Mouse (Mus musculus): ENCODE measurements around the gene Dnm1. TPM values are rescaled to one million over a fixed set of nuclear protein-coding genes. Genes with fewer than 3 reads are reported as not detected.

Gene Dnm1
- total RNA-seq, 1 experiment from 2014 or later, result 18.9 TPM

DNA sequence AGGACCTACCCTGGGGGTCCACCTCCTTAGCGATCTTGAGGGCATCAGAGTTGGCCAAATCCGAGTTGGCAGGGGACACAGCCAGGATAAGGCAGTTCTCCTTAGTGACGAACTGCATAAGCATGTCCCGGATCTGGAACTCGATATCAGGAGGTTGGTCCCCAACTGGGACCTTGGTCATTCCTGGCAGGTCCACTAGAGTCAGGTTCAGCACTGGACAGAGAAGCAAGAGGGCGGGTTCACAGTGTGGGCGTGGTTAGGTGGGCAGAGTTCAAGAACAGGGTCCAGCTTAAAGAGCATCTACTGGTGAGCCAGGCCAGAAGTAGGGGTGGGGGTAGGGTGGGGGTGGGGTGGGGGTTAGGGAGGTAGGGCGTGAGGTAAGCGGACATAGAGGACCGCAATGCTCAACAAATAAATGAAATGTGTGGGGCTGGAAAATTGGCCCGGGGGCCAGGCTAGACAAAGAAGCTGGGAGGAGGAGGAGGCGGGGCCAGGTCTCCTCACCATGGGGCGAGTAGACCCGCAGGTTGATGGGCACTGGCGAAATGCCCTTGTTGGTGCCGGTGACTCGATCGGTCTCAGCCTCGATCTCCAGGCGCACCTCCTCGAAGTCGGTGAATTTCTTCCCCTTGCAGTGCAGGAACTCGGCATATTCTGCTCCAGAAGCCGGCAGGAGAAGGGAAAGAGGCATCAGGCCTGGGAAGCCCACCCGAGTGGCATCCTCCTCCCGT lies 13.1 kb downstream of the Dnm1 start:
- DNase-seq, result no peak

DNA sequence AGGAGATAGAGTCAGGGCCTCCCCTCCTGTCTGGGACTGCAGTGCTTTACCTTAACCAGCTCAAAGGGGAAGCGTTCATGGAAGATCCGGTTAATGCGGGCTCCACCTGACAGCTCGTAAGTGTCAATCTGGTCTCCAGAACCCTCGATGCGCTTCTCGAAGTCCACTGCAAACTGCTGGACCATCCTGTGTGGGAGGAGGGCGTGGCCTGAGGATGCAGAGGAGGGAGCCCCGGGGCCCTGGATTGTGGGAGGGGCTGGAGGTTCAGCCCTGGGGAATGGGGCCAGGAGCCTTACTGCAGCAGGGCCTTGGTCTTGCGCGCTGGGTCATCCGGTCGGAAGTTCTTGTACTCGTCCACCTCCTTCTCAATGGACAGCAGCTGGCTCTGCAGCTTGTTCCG lies 17.2 kb downstream of the Dnm1 start:
- DNase-seq, result no peak

DNA sequence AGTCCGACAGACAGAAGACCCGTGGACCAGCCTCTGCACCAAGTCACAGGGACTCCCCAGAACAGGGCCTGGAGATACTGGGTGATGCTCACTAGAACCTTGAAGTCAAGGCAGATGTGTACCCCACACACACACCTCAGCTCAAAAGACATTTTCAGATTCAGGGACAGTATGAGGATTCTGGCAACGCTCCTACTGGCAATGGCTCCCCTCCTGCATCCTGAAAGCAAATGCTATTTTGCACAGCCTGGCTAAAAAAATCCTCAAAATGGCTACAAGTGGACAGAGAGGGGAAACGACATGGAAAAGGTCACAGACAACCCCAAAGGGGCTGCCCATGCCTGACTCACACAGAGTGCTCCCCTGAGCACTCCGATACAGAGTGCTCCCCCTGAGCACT lies 21.0 kb downstream of the Dnm1 start:
- no peak for DNase-seq

DNA sequence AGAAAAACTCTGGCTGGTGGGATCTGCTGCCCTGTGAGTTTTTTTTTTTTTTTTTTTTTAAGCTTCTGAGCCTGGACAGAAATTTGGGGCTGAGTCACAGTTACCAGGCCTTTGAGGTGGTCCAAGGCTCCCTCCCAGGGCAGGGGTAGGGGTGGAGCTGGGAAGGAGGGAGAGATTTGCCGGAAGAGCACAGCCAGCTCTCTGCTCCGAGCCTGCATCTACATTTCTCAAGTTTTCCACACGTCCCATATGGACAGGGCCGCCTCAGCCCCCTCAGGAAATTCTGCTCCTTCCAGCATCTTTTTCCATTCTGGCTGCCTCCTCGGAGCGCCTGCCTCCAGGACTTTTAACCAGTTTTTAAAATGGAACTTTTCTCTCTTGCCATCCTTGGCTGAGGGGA lies 23.6 kb downstream of the Dnm1 start:
- no peak for DNase-seq

DNA sequence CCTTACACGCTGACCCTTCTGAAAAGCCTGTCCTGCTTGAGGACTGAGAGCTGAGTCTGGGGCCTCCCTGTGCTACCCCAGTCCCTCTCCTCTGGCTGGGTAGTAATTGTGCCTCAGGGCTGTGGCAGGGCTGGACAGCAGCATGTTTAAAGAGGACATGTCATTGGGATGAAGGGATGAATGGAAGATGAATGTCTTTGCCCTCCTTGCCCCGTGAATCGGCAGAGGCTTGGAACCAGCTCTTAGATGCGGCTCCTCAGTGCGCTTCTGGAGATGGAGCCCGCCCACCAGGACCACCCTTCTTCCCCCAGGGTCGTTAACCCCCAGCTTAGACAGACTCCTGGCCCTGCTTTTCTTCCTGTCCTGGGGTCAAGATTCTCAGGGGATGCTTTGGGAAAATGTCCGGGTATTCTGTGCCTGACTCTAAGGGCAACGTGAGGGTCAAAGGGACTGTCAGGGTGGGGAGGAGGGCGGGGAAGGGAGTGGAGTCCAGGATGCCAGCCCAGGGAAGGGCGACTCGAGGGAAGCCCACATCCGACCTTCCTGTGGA lies 24.2 kb downstream of the Dnm1 start:
- DNase-seq, result no peak

DNA sequence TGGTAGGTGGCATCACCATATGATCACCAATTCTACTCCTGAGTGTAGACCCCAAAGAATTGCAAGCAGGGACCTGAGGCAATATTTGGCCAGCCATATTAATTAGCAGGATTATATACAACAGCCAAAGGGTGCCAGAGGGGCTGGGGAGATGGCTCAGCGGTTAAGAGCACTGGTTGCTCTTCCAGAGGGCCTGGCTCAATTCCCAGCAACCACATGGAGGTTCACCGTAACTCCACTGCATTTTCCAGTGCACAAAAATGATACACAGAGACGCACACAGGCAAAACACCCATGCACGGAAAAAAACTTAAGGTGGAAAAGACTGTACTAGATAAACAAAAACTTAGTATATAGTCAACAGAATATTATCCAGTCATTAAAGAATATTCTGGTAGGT lies 25.9 kb downstream of the Dnm1 start:
- DNase-seq, result no peak

DNA sequence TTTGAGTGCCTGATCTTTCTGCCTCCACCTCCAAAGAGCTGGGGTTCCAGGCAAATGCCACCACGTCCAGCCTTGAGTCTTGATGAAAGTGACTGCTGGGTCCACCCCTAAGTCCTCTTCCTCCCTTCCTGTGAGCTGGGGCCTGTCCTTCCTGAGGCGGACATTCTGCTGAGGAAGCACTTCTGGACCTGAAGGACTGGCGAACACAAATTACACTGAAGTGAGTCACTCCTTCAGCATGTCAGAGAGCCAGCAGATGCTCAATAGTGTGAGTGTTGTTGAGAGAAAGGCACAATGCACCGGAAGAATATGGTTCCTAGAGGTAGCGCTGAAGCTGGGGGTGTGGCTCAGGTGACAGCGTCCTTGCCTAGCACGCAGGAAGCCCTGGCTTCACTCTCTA lies 27.8 kb downstream of the Dnm1 start:
- DNase-seq, result peak; percentile 38

DNA sequence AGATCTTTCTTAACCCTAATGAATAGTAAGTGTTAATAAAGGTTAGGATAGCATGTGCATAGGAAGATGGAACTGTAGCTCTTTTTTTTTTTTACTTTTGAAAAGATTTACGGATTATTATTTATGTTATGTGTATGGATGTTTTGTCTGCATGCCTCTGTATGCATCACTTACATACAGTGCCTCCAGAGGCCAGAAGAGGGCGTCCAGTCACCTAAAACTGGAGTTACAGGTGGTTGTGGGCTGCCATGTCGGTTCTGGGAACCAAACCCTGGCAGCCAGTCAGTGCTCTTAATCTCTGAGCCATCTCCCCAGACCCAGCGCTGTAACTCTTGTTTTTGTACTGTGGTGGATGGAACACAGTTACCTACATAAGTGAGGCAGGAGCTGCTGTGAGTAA lies 28.8 kb downstream of the Dnm1 start:
- DNase-seq, result no peak

DNA sequence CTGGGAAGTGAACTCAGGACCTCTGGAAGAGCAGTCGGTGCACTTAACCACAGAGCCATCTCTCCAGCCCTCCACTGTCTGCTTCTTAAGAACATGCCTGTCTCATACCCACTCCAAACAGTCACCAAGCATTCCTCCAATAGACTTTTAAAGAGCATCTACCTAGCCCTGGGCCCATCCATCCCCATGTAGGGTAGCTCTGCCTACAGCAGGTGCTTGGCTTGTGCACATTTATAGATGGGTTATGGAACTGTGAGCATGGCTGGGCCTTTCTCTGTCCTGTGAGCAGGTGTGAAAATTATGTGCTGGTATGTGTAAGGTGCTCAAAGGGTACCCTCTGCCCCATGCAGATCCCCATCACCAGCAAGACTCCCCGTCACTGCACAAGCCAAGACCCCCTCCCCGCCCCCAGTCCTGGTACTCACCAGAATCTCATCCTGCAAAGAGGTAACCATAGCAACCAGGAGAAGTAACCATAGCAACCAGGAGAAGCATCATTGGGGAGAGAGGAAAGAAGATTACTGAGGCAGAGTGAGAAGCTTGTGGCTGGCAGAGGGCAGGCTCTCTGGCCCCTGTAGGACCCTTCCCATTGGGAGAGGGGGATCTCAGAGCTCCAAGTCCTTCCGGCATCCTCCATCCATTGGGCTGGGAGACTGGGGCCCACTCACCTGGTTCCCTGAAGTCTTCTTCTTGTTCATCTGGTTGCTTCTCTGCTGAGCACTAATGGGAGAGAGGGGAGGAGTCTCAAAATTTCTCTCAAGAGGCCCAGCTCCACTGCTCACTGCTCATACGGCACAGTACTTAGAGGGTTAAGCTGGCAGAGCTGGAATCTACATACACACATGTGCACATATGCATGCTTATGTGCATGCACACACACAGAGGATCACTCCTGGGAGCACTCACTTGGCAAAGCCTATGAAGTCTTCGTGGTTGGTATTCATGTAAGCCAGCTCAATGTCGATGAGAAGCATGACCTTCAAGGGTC lies 30.1 kb downstream of the Dnm1 start:
- no peak for DNase-seq

DNA sequence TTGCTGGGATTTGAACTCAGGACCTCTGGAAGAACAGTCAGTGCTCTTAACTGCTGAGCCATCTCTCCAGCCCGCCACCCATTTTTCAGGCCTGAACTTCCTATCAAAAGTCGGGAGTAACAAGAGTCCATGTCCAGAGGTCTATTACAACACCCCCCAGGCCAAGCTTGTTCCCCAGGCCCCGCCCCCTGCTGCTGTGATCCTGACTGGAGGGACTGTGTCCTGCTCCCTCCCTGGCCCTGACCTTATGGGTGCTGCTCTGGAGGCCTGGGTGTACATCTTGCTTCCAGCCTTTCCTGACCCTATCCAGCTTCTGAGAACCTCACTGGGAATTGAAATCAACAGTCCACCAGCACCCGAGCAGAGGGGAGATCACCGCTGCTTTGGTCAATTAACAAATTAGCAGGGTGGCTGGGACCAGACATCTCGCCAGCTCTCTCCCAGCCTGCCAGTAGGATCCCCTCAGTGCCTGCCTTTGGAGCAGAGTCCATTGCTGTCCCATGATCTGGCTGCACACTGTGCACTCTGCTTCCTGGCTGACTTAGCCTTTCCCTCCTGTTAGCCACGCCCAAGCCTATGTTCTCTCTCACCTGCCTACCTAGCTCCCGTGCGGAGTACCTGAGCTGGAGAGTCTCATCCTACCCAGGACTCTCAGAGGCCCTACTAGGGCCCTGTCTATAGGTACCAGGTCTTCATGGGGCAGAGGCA lies 31.4 kb downstream of the Dnm1 start:
- DNase-seq, result no peak

DNA sequence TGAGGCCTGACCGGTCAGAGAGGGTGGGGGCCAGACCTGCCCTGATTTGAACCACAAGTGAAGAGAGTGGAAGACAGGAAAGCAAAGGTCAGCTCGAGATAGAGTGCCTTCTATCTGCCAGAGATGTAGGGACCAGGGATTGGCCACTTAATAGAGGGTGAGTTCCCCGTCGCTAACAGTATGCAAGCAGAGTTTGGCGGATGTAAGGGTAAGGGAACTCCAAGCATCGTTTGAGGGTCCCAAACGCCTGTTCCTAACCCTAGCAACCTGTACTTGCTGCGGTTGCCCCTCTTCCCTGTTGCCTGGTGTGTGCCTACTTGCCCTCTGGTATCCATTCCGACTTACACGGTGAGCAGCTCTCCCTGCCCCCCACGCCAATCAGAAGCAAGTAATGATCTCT lies 32.4 kb downstream of the Dnm1 start:
- no peak for DNase-seq

DNA sequence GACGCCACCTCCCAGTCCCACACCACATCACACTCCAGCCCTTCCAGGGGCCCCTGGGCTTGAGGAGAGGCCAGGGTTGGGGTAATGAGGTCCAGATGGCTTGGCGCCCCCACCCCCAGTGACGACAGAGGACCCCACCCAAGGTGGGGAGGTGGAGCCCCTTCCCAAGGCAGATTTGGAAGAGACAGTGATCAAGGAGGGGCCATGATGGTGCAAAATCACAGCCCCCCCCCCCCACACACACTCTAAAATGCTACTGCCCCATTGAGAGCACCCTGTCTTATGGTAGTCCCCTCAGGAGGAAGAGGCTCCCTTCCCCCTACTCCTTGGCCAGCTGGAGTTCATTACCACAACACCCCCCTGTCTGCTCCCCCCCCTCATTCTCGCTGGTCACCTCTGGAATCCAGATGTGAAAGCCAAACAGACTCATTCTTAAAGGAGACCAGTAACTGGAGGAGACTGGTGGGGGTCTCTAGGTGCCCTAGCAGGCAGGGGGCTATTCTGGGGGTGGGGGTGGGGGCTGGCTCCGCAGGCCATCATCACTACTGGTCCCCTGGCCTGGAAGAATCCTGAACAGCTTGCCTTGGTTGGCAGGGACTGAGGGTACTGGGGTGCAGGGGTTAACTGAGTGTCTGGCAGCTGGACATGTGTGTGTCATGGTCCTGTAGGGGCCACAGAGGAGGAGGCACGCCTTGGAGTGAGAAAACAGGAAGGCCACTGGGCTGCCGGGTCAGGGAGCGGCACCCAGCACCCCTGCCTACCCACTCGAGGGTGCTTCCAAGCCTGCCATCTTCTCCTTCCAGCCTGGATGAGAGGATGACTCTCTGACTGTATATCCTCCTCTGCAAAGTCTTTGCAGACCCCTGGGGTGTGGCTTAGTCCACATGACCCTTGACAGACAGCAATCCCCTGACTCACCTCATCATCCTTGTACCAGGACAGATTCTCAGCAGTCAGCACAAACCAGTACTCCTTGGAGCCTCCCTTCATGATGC lies 33.3 kb downstream of the Dnm1 start:
- DNase-seq, result no peak

DNA sequence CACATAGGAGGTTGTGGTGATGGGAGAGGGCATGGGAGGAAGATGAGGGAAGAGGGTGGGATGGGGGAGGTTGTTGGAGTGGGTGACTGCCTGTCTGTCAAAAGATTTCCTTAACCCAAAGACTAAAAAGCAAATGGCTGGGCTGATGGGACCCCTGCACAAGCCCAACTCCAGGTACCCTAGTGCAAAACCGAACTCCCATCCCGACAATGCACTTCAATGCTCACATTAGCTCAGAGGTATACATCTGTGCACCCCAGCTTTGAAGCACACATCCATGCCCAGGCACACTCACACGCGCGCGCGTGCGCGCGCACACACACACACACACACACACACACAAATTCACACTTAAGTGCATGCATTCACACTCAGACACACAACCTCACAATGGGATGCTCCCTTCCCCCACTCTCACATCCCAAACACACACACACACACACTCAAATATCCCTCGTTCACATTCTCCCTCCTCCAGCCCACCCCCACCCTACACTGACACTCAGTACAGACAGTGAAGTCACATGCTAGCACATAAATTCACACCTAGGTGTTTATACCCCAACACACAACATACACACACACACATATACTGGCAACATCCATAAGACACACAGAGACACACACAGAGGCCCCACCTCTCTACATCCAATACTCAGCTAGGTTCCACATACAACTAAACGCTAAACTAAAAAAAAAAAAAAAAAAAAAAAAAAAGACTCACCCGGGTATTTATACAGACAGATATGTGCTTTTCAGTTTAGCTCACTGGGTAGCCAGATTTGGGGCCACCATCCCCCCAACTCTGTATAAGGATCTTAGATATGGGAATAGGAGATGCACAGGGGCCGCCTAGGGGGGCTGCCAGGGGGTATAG lies 34.2 kb downstream of the Dnm1 start:
- no peak for DNase-seq

DNA sequence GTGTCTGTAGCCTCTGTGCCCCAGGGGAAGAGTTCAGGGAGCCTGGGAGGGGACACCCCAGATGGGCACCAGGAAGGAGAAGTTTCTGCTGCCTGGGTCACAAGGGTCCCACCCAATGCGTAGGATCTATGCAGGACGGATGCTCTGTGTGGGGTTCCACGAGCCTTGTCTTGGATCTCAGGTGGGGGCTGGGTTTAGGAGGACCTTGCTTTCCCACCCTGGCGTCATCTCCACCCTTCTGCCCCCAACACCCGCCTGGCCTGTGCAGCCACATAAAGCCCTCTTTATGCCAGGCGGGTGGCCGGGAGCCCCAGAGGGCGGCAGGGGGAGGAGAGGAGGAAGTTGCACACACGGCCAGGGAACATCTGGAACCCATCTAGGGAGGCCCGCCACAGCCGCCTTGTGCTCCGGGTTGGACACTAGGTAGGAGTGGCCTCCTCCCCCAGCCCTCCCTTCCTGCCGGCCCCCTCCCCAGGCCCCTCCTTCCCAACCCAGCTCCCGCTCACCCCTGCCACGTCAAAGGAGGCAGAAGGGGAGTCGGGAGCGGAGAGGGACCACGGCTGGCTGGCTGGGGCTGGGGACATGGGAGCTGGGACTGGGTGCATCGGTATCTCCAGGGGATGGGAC lies 35.2 kb downstream of the Dnm1 start:
- DNase-seq, result peak; percentile 66

DNA sequence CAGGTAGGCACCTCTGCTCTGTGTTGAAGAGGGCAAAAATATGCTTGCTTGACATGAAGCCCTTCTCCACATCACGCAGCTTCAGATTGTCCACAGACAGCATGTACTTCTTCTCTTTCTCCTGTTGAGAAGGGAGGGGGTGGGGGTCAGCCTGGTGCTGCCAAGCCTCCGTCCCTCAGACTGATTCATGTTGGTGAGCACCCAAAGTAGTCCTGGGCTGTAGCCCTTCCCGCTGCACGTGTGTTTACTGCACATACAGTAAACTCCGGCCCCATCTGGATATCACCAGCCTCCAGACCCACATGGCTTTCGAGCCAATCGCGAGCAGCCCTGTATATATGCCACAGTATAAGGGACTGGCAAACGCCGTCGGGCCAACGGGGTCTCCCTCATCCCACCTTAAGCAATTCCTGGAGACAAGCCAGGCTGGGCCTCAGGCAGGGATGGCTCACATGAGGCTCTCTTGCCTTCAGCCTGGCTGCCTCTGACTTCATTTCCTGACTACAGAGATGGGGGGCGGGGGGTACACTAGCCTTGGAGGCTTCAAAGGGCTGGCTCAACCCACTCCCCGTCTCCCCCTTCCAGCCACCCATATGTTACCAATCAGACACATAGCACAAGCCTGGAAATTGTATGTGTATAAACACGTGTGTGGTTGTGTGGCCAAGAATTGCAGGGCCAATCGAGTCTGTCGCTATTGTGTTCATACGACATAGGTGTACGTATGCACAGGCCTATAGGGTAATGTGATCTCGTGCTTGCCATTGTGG lies 36.1 kb downstream of the Dnm1 start:
- no peak for DNase-seq

DNA sequence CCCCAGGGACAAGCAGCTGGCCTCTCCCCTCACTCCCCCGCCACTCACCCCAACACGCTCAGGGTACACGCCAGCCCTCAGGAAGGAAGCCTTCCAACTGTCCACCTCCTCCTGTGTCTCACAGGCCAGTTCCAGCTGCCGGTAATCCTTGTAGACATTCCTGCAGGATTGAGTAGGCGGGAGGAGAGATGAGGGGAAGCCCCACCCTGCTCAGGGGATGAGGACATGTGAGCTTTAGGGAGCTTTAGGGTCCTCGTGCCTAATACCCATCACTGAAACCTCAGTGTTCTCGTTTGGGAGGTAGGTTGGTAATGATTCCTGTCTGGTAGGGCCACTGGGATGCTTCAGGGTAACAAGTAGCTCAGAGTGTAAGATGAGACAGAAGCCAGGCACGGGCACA lies 37.4 kb downstream of the Dnm1 start:
- DNase-seq, result no peak

DNA sequence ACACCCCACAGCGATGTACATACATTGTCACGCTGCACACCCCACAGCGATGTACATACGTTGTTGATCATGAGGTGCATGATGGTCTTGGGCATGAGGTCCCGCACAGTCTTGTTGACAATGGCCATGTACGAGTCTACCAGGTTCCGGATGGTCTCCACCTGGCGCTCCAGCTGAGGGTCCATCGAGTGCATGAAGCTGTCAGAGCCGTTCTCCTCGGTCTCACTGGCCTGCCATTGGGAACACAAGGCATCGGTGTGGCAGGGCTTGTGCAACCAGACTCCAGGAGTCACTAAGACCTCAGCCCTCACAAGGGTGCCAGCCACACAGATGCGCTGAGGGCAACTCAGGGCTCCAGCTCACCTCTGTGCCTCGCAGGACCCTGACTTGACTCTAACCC lies 38.3 kb downstream of the Dnm1 start:
- DNase-seq, result no peak

DNA sequence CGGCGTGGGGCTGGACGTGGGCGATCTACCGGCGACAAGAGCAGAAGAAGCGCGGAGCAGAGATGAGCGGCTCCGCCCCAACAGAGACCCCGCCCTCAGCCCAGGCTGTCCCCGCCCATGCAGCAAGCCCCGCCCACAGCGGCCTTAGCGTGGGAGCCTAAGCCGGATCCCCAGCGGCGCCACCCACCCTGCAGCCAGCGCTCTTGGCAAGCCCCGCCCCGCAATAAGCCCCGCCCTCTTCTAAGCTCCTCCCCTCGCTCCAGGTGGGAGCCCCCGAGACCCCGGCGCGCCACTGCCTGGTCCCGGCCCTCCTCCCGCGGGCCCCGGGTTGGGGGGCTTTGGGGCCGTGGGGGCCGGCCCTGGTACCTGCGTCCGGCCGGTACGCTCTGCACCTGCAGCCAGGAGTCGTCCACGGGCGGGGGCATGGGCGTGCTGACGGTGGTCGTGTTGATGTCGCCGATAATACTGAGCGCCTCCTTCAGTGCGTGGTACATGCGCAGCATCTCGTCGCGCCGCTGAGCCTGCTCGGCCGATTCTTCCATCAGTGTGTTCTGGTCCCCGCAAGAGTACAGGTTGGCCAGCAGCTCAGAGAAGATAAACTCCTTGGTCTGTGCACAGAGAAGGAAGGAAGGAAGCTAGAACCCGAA lies 40.7 kb downstream of the Dnm1 start:
- DNase-seq, result peak; percentile 94

All from adrenal gland, postnatal 14 days (tissue).